Mouse (Mus musculus): ENCODE measurements around the gene AB124611. TPM values are rescaled to one million over a fixed set of nuclear protein-coding genes. Genes with fewer than 3 reads are reported as not detected.
A peak's percentile ranks its signal among the peaks of the same experiment; 100 is the strongest.
"Not testable (repeated sequence)": the region's sequence is repeated elsewhere in the genome, so short reads cannot be mapped to it uniquely, and the experiment has no call there.

AB124611 gene
- 1.3 and 2.5 TPM in 2 replicates for polyA plus RNA-seq (2016; fragmentation: Nextera tagmentation; extraction: Ambion mirVana)

- DNase-seq (ENCODE audit: low spot score) = no peak
- peaks cover 8% of the 10 kb centered on the region for H3K4me1 ChIP-seq
- peak within 1 kb of the TSS; percentile 29; the same call in 1 of the 2 replicates for H3K27ac ChIP-seq
- no peaks in the 10 kb centered on the region for H3K27me3 ChIP-seq (ENCODE audit: insufficient read depth, poor library complexity, severe bottlenecking)
- H3K9me3 ChIP-seq = no peaks in the 10 kb centered on the region
- H3K36me3 ChIP-seq = no peaks in the 10 kb centered on the region
- no peak within 1 kb of the TSS for H3K4me3 ChIP-seq
- 61% methylated on average over 14 of the region's 14 CpGs for WGBS
Observed at GRCm38 (mm10) chr9:21525937-21526633, at the start of gene AB124611. Gene AB124611, plus strand, starts transcription at chr9:21526176.

GRCm38 (mm10) chr9:21477707-21478106 is 48.3 kb upstream of the AB124611 start:
- H3K27me3 ChIP-seq (ENCODE audit: insufficient read depth, poor library complexity, severe bottlenecking) = no peaks in the 10 kb centered on the region
- 95% methylated on average over 6 of the region's 6 CpGs for WGBS
- H3K27ac ChIP-seq = no peak overlapping the region
- H3K36me3 ChIP-seq = peaks cover 90% of the 10 kb centered on the region
- no peak for DNase-seq (ENCODE audit: low spot score)
- H3K9me3 ChIP-seq = no peaks in the 10 kb centered on the region
- peaks cover 4% of the 10 kb centered on the region; the same call in 1 of the 2 replicates for H3K4me1 ChIP-seq
- no peak overlapping the region for H3K4me3 ChIP-seq

GRCm38 (mm10) chr9:21484065-21484464 is 41.9 kb upstream of the AB124611 start:
- Histone ChIP-seq H3K4me1 (peaks cover 4% of the 10 kb centered on the region; the same call in 1 of the 2 replicates), H3K9me3 (no peaks in the 10 kb centered on the region), H3K4me3 (no peak overlapping the region), H3K27ac (no peak overlapping the region), H3K36me3 (peaks cover 85% of the 10 kb centered on the region), H3K27me3 (ENCODE audit: insufficient read depth, poor library complexity, severe bottlenecking) (no peaks in the 10 kb centered on the region)
- no peak for DNase-seq (ENCODE audit: low spot score)
- 81% methylated on average over 4 of the region's 4 CpGs for WGBS

GRCm38 (mm10) chr9:21488246-21488645 is 37.7 kb upstream of the AB124611 start:
- not testable (repeated sequence) for H3K9me3 ChIP-seq; H3K4me3 ChIP-seq; DNase-seq (ENCODE audit: low spot score); H3K4me1 ChIP-seq; H3K27ac ChIP-seq; H3K27me3 ChIP-seq (ENCODE audit: insufficient read depth, poor library complexity, severe bottlenecking)
- 92% methylated on average over 1 of the region's 2 CpGs for WGBS
- H3K36me3 ChIP-seq = peaks cover 88% of the 10 kb centered on the region

- no peak for DNase-seq (ENCODE audit: low spot score)
- peaks cover 18% of the 10 kb centered on the region for H3K4me1 ChIP-seq
- WGBS = 94% methylated on average over 9 of the region's 9 CpGs
- no peaks in the 10 kb centered on the region for H3K9me3 ChIP-seq
- no peak overlapping the region for H3K27ac ChIP-seq
- H3K27me3 ChIP-seq (ENCODE audit: insufficient read depth, poor library complexity, severe bottlenecking) = no peaks in the 10 kb centered on the region
- H3K4me3 ChIP-seq = no peak overlapping the region
- peaks cover 87% of the 10 kb centered on the region for H3K36me3 ChIP-seq
Observed at GRCm38 (mm10) chr9:21490696-21491095, 35.3 kb upstream of the AB124611 start.

GRCm38 (mm10) chr9:21493907-21494306 is 32.1 kb upstream of the AB124611 start:
- H3K4me3 ChIP-seq = no peak overlapping the region
- H3K27ac ChIP-seq = no peak overlapping the region
- no peaks in the 10 kb centered on the region for H3K9me3 ChIP-seq
- H3K36me3 ChIP-seq = peaks cover 87% of the 10 kb centered on the region
- 61% methylated on average over 2 of the region's 2 CpGs for WGBS
- H3K4me1 ChIP-seq = peaks cover 18% of the 10 kb centered on the region
- no peak for DNase-seq (ENCODE audit: low spot score)
- H3K27me3 ChIP-seq (ENCODE audit: insufficient read depth, poor library complexity, severe bottlenecking) = no peaks in the 10 kb centered on the region

GRCm38 (mm10) chr9:21494726-21495125 is 31.2 kb upstream of the AB124611 start:
- peaks cover 87% of the 10 kb centered on the region for H3K36me3 ChIP-seq

GRCm38 (mm10) chr9:21496308-21497049 is 29.5 kb upstream of the AB124611 start:
- DNase-seq (ENCODE audit: low spot score) = no peak
- no peaks in the 10 kb centered on the region for H3K27me3 ChIP-seq (ENCODE audit: insufficient read depth, poor library complexity, severe bottlenecking)
- H3K4me3 ChIP-seq = no peak overlapping the region
- H3K4me1 ChIP-seq = peaks cover 18% of the 10 kb centered on the region
- peaks cover 80% of the 10 kb centered on the region for H3K36me3 ChIP-seq
- H3K27ac ChIP-seq = peak overlapping the region; percentile 45; the same call in 1 of the 2 replicates
- H3K9me3 ChIP-seq = no peaks in the 10 kb centered on the region
- WGBS = 81% methylated on average over 19 of the region's 19 CpGs

More at GRCm38 (mm10) chr9:21494726-21495125, 31.2 kb upstream of the AB124611 start:
- Histone ChIP-seq H3K27me3 (ENCODE audit: insufficient read depth, poor library complexity, severe bottlenecking) (no peaks in the 10 kb centered on the region), H3K27ac (no peak overlapping the region), H3K4me3 (no peak overlapping the region), H3K9me3 (no peaks in the 10 kb centered on the region), H3K4me1 (peaks cover 18% of the 10 kb centered on the region)
- no peak for DNase-seq (ENCODE audit: low spot score)
- WGBS = 64% methylated on average over 9 of the region's 9 CpGs

GRCm38 (mm10) chr9:21497050-21497542 is 28.9 kb upstream of the AB124611 start:
- Histone ChIP-seq H3K27me3 (ENCODE audit: insufficient read depth, poor library complexity, severe bottlenecking) (no peaks in the 10 kb centered on the region), H3K4me3 (no peak overlapping the region), H3K27ac (peak overlapping the region; percentile 53; the same call in 1 of the 2 replicates), H3K4me1 (peaks cover 18% of the 10 kb centered on the region), H3K9me3 (no peaks in the 10 kb centered on the region), H3K36me3 (peaks cover 73% of the 10 kb centered on the region)
- WGBS = 92% methylated on average over 16 of the region's 16 CpGs
- no peak for DNase-seq (ENCODE audit: low spot score)

GRCm38 (mm10) chr9:21497664-21498063 is 28.3 kb upstream of the AB124611 start:
- 87% methylated on average over 2 of the region's 2 CpGs for WGBS
- no peak for DNase-seq (ENCODE audit: low spot score)
- H3K36me3 ChIP-seq = peaks cover 70% of the 10 kb centered on the region
- no peak overlapping the region for H3K4me3 ChIP-seq
- 0 out of 2 replicates have a peak overlapping the region, but pooled peaks have one; percentile 53 for H3K27ac ChIP-seq
- H3K9me3 ChIP-seq = no peaks in the 10 kb centered on the region
- no peaks in the 10 kb centered on the region for H3K27me3 ChIP-seq (ENCODE audit: insufficient read depth, poor library complexity, severe bottlenecking)
- peaks cover 18% of the 10 kb centered on the region for H3K4me1 ChIP-seq

GRCm38 (mm10) chr9:21498284-21498902 is 27.6 kb upstream of the AB124611 start:
- no peak overlapping the region for H3K4me3 ChIP-seq
- no peak for DNase-seq (ENCODE audit: low spot score)
- 89% methylated on average over 12 of the region's 12 CpGs for WGBS
- no peak overlapping the region for H3K27ac ChIP-seq
- H3K36me3 ChIP-seq = peaks cover 71% of the 10 kb centered on the region
- no peaks in the 10 kb centered on the region for H3K9me3 ChIP-seq
- H3K27me3 ChIP-seq (ENCODE audit: insufficient read depth, poor library complexity, severe bottlenecking) = no peaks in the 10 kb centered on the region
- H3K4me1 ChIP-seq = peaks cover 18% of the 10 kb centered on the region

GRCm38 (mm10) chr9:21503352-21503751 is 22.6 kb upstream of the AB124611 start:
- Histone ChIP-seq H3K36me3 (peaks cover 78% of the 10 kb centered on the region), H3K27me3 (ENCODE audit: insufficient read depth, poor library complexity, severe bottlenecking) (no peaks in the 10 kb centered on the region), H3K4me3 (no peak overlapping the region), H3K4me1 (no peaks in the 10 kb centered on the region), H3K27ac (no peak overlapping the region), H3K9me3 (no peaks in the 10 kb centered on the region)
- WGBS = 94% methylated on average over 8 of the region's 8 CpGs
- DNase-seq (ENCODE audit: low spot score) = no peak

GRCm38 (mm10) chr9:21505767-21506166 is 20.2 kb upstream of the AB124611 start:
- no peak overlapping the region for H3K4me3 ChIP-seq
- H3K27me3 ChIP-seq (ENCODE audit: insufficient read depth, poor library complexity, severe bottlenecking) = no peaks in the 10 kb centered on the region
- no peak overlapping the region for H3K27ac ChIP-seq
- DNase-seq (ENCODE audit: low spot score) = no peak
- peaks cover 68% of the 10 kb centered on the region for H3K36me3 ChIP-seq
- H3K9me3 ChIP-seq = no peaks in the 10 kb centered on the region
- peaks cover 11% of the 10 kb centered on the region for H3K4me1 ChIP-seq
